Mouse (Mus musculus) thymus, postnatal 0 days (tissue): Measurements from ENCODE around the gene Sost. TPM values are rescaled to one million over a fixed set of nuclear protein-coding genes. Genes with fewer than 3 reads are reported as not detected.

Source experiments
- DNase-seq: peaks from one replicate; pipeline ENCODE4 v3.0.0-alpha.2; 2015; ENCODE audit warnings: low spot score
- polyA plus RNA-seq: library from polyadenylated mRNA; unstranded; fragments of >200 nt; fragmentation: Nextera tagmentation; extraction: Ambion mirVana; gene quantifications from 2 replicates; pipeline ENCODE4 v1.2.1, GENCODE M21; 2015

Sost gene
- polyA plus RNA-seq, 1 experiment from 2014 or later, result 0.08 TPM

DNA sequence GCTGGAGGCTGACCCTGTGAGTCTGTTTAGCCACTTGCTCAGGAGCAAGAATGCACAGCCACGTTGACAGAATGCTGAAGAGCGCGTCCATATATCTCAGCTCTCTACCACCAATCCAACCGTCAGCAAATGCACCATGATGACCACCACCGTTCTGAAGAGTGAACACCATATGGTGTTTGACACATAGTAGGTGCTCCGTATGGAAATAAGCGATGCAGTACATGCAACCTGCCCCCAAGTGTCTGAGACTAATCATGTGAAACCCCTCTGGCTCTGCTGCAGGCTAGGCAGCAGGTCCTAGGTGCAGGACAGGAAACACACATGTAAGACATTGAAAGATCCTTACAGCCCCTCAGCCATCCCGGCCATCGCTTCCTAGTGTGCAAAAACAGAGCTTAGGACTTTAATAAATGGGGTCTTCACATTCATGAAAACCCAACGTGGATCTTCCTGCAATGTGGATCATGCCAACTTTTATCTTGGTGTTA, 16.7 kb upstream of the Sost start:
- no peak for DNase-seq

DNA sequence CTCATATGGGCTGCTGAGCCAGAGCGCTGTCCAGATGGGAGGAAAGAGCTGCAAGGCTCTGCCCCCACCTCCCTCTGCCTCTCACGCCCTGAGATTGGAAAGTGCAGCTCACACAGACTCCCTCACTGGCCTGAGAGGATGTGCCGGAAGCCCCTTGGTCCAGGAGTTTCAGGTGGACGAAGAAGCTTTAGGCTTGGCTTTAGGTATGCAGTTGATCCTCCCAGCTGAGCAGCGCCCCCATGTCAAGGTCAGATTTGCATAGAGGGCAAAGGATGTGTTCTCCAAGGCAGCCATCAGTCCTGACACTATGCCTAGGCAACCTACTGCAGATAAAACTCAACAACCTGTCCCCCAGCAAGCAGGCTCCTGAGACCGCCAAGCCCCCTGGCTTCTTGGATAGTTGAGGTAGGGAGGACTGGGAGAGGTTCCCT, 16.2 kb upstream of the Sost start:
- DNase-seq, result no peak

DNA sequence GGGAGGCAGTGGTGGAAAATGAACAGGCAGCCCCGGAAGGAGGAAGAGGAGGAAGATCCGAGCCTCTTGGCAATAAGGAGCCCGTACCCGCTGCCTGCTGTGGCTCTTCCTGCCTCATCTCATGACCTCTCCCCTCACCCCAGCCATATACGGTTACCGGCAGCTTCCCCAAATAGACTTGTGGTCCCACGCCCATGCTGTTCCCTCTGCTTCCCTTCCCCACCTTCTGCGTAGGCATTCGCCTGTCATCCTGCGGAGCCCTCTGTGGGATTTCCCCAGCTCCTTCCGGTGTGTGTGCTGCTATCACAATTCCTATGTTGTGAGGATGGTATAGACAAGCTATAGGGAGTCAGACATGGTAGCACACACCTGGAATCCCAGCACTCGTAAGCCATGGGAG, 15.0 kb upstream of the Sost start:
- no peak for DNase-seq

DNA sequence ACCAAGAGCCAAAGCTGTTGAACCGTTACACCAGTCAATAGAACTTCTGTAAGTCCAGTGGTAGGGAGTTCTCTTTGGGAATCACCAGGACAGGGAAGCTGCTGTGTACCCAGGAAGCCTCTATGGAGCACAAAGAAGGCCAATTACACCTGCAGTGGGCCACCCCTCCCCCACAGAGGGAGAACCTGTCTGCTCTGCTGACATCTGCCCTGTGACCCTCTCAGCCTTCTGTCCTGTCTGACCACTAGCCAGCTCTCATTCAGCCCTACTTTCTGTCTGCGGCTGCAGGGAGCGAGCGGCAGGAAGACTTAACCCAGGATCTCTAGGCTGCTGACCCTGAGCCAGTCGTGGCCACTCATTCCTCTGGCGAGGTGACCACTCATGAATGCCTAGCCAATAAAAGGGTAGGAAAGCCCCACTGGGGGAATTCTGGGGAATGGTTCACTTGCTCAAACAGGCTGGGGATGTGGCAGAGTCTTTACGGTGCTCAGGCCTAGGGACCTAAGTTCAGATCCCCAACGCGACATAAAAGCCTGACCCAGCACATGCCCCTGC, 13.9 kb upstream of the Sost start:
- DNase-seq, result no peak

DNA sequence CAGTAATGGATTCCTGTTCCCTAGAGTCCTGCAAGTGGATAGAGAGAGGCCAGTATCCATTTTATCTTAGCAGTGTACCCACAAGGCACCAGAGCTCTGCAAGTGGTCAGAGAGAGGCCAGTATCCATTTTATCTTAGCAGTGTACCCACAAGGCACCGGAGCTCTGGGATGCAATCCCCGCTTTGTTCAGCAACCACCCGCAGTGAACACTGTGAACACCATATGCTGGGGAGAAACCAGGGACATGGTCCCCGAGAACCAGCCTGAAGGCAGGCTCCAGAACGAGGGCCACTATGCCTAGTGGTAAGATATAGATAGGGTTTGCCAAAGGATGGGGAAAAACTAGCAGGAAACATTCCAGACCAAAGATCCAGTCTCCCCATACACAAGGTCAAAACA, 12.3 kb upstream of the Sost start:
- no peak for DNase-seq

DNA sequence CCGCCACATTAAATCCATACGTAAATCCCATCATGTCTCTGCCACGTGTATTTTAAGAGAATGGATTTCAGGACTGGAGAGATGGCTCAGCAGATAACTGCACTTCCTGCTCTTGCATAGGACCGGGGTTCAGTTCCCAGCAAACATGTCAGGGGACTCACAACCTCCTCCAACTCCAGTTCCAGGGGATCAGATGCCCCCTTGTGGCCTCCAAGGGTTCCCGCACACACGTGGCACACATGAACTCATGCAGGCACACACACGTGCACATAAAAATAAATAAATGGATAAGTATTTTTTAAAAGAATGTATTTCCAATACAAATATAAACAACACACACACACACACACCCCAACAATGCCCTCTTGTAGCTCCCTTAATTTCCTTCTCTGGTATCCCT, 10.1 kb upstream of the Sost start:
- no peak for DNase-seq

DNA sequence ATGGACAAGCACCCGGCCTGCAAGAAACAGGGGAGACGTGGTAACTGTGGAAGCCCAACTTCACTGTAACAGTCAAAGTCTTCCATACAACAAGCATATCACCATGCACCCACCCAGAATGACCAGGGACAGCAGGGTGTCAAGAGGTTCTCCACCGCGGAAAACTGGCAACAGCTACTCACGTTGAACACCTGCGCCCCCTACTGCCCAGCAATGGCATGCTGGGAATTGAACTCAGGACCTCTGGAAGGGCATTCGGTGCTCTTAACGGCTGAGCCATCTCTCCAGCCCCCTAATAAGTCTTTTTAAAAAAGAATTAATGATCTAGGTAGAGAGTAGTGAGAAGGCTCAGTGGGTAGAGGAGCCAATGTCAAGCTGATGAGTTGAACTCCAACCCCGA, 8.1 kb upstream of the Sost start:
- no peak for DNase-seq

DNA sequence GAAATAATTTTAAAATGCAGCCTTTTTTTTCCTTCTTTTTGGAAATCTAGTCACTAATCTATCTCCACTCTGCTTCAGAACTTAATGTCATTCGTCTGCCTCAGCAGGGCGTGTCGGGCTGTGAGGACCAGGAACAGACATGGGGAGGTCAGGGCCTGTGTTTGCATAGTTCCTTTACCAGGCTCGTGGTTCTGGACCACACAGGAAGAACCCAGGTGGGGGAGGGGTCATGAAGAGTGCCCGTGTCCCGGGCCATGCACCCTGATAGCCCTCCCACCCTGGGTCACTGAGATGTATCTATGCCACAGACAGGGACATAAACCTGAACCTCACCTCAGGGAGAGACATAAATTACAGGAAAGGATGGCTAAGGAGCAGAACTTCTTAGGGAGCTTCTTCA, 7.4 kb upstream of the Sost start:
- no peak for DNase-seq

DNA sequence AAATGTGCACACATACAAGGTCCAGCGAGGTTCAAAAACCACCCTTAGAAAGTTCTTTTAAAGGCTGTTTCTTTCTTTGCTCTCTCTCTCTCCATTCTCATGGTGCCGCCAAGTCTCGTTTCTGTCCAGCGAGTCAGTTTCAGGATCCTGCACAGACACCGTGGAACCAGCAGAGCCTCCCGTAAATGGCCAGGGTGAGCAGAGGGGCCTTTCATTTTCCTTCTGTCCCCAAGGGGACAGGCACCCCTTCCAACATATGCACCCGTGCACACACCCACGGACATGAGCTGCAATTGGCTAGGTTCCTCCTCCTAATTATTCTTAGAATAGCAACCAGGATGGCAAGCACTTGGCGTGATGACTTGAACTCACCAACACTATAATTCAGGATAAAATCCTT, 6.7 kb upstream of the Sost start:
- no peak for DNase-seq

DNA sequence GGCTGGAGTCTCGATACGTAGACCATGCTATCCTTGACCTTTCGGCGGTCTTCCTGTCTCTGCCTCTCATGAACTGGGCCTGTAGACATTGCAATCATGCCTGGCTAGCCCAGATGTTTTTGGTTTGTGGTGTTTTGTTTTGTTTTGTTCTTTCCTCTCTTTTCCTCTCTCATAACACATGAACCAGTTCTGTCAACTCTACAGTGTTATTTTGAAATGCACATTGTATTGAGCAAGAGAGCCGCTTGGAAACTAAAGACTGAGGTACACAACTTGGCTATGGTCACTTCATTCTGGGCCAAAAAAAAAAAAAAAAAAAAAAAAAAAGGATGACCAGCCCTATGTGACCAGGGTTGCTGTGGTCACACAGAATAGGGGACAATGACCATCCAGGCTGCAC, 5.8 kb upstream of the Sost start:
- DNase-seq, result no peak

DNA sequence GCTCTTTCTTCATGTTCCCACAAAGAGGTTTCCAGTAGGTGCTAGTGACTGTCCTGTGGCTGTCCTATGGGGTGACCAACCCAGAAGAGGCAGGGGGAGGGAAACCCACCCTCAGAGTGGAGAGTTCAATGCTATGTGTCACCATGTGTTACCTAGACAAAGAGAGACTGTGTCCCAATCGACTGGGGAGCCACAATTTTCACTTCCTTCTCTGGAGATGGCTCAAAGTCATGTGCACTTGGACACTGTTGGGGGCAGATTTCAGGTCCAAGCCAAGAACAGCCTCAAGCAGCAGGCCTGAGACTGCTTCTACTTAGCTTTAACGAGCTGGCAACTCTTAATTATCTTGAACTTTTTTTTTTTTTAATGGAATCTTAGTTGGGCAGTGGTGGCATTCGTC, 5.3 kb upstream of the Sost start:
- no peak for DNase-seq

DNA sequence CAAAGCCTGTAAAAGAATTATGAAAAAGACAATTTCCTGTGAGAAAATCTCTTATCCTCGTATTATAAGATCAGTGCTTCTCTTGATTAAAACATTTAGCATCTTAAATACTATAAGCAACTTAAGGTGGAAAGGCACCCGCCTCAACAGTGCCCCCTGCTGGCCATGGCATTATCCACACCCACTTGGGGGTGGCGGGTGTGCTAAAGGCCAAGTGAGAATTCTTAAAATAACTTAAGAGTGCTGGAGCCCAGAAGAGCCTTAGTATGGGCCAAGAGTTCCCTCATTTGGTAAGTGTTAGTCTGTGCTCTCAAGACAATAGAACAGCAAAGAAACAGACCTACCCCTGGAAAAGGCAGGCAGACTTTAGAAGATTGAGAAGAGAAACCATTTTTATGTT, 4.6 kb upstream of the Sost start:
- DNase-seq, result peak; percentile 42

DNA sequence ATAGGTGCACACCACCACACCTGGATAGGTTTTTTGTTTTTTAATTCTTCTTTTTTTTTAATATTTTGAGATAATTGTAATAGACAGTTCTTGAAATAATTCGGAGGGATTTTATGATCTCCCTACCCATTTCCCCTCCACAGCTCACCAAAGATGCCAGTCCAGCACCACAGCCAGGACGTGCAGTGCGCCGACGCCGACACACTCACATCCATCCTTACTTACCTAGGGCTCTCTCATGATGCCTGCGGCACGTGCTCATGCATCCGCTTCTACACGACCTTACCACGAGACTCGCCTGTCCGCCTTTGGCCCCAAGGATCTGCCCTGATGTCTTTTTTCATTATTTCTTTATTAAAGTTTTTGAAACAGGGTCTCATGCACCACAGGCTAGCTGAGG, 3.0 kb upstream of the Sost start:
- DNase-seq, result no peak

DNA sequence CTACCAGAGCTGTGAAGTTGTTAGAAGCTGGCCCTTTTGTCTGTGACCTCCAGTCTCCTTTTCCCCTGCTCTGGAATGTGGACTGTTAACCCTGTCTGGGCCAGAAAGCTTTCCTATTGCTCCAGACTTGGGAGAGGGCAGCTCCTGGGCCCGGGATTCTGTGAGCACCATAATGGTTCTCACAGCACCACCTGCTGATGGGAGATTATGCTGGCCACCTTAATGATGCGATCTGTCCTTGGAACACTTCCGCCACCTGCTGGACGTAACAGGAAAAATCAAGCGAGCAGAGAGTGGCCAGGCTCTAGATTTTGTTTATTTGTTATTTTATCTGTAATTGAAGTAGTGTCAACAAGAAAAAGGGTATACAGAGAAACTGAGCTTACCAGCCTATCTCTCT, 2.0 kb upstream of the Sost start:
- DNase-seq, result peak; percentile 58

DNA sequence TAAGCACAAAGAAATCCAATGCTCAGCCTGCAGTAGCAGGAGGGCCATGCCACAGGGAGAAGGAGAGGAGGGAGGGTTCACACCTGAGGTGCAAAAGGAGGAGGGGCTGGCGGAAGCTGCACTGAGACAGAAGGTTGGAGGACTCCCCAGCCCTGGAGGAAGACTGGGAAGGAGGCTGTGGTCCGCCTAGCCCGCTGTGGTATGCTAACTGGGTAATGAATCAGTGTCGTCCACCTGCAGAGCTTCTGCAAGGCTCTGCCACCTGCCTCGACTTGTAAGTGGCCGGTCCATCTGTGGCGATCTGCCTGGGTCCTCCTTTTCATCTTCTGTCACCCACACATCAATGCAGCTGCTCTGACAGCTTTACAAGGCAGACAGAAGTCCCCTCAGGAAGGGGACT, 1.5 kb upstream of the Sost start:
- no peak for DNase-seq

DNA sequence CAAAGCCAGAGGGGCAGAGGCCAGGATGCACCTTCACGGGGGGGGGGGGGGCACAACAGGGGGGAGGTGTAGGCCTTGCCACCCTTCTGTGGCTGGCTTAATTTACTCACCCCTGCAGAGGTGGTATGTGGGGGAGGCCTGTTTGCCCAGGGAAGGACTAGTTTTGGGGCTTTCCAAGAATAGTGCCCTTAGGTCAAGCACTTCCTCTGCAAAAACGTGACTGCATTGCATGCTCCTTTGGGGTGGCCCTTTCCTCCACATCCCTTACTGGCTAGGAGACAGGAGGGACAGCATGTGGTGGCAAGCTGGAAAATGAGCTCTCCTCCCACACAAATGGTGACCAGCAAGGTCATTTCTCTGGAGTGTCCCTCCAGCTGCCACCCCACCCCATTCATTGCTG, 1.3 kb downstream of the Sost start:
- DNase-seq, result no peak

DNA sequence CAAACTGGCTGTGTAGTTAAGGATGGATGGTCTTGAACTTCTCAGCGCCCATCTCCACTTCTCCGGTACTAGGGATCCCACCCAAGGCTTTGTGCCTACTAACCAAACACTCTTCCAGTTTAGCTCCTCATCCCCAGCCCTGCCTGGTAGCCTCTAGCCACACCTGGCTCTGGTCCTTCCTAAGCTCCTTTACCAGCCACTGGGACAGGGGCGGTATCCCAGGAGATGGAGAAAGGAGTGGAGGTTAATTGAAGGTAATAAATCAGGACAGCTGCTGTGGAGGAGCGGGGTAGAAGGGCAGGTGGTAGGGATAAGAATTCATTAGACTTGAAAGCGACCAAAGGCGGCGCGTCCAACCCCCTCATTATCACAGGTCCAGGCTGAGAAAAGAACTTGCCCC, 2.2 kb downstream of the Sost start:
- DNase-seq, result no peak

DNA sequence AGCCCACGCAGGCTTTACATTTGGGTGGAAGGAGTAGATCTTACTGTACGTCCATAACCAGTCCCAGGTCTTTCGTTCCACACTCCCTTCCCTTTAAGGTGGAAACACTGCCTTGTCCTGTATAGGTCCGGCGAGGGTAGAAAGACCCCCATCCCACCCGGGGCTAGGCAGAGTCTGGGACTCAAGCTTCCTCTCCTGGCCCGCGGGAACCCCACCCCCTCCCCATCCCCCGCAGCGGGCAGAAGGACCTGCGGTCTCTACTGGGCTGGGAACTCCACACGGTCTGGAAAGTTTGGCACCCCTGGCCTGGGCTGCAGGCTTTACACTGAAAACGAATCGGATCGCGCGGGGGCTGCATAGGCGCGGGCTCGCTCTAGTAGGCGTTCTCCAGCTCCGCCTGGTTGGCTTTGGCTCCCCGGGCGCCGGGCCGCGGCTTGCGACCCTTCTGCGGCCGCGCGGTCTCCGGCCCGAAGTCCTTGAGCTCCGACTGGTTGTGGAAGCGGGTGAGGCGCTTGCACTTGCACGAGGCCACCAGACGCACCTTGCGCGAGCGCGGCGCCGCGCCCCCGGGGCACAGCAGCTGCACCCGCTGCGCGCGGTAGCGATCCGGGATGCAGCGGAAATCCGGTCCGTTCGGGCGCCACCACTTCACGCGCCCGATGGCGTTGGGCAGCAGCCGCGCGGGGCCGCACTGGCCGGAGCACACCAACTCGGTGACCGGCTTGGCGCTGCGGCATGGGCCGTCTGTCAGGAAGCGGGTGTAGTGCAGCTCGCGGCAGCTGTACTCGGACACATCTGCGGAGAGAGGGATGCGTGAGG, 3.1 kb downstream of the Sost start:
- peak; percentile 5 for DNase-seq

DNA sequence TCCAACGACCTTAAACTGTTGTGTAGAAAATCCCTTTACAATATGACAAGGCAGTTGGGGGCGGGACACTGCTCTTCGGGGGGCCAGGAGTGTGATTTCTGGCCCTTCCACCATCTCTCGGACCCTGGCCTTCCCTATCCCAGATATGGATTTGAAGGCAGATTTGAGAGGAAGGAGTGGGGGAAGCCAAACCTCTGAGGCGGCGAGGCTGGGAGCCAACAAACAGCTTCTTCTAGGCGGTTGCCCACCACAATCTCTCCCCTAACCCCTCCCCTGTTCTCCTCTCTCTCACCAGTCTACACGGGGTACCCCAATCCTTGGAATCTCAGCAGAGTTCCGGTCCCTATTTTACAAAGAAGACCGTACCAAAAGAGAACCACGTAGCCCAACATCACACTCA, 3.8 kb downstream of the Sost start:
- DNase-seq, result no peak

DNA sequence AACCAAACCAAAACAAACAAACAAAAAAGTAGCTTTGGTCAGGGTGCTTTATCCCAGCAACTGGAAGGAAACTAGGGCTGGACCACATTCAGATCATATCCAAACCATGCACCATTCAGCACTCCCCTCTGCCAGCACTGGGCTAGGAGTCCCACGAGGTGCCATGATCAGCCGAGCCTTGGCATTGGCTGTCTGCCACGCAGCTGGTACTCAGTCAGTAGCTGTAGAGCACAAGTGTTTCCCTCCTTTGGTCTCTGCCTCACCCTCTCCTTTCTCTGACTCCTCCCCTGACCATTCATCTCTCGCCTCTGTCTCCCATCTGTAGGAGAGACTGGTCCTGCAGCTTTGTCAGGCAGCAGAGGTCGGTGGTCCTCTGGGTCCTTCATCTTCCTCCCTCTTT, 9.3 kb downstream of the Sost start:
- DNase-seq, result no peak

DNA sequence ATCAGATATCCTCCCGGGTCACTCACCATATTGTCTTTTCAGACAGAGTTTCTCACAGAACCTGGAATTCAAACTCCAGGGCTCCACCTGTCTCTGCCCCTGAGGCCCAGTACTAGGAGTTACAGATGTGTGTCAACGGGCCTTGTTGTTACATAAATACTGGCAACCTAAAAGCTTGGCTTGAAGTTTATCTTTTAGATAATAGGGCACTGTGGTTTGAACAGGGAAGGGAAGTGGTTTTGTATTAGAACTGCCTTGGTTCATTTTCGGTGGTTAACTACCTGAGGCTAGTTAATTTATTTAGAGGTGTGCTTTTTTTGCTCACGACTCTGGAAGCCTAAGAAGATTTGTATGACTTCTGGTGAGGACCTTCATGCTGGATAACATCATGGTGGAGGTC, 13.4 kb downstream of the Sost start:
- no peak for DNase-seq

DNA sequence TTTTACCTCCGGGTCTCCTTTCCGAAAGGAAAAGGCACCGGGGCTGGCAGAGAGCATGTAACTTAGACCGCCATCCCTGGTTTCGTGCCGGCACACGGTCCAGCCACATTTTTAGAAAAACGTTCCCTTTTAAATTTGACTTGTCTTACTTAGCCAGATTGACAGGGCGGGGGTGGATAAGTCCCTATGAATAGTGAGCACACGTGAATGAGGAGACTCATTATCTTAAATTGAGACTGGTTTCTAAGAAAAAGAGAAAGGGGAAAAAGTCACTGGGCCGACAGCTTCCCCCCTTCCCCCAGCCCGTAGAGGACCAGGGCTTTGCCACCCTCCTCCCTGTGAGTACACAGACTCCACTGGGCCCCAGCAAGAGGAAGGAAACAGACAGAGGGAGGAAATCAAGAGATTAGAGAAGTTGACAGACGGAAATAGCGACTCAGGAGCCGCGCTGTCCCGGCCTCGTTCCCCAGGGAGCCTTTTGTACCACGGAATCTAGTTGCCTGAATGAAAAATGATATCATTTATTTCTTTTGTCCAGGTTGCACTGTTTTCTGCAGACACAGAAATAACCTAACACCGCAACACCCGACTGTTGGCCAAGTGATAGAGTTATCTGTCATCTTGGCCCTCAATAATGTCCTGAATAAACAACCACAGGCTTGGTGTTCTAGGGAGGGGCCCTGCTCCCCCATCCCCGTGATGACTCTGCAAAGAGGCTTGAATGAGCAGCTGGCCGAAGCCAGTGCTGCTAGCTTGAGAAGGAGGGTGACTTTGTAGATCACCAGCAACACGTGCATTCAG, 14.1 kb downstream of the Sost start:
- no peak for DNase-seq
